Mouse (Mus musculus): ENCODE results near the gene Fcrl6. TPM values are rescaled to one million over a fixed set of nuclear protein-coding genes. Genes with fewer than 3 reads are reported as not detected.

The Fcrl6 gene
- polyA plus RNA-seq, 1 experiment from 2014 or later = not detected

DNA sequence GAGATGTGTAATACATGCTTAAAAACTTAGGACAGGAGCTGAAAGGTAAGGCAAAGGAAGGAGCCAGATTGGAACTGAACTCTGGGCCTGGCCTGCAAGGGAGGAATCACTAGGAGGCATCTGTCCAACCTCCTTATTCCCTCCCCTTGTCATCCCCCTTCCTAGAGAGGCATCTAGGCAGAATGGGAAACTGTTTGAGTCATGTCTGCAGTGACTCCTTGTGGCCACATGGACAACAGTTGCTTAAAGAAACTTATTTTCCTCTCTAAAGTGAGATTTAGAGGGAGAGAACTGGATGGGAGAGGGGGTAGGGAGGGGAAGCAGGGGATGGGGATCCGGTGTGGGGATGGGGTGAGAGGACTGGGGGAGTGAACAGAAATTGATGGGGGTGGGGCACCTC, 10.4 kb upstream of the Fcrl6 start:
- H3K27ac ChIP-seq (replicated peaks) = no peak overlapping the region
- 47% methylated on average over 1 of the region's 1 CpGs for WGBS
- no peak overlapping the region for H3K4me3 ChIP-seq
- no peaks in the 10 kb centered on the region for H3K9me3 ChIP-seq
- H3K4me1 ChIP-seq = peaks cover 10% of the 10 kb centered on the region
- H3K4me2 ChIP-seq = no peak overlapping the region
- H3K36me3 ChIP-seq = no peaks in the 10 kb centered on the region
- no peak for ATAC-seq (ENCODE audit: extremely low read depth, insufficient number of reproducible peaks, low FRiP score, low TSS enrichment)
- peaks cover 26% of the 10 kb centered on the region for H3K27me3 ChIP-seq (replicated peaks)
- no peak overlapping the region for H3K9ac ChIP-seq

GRCm38 (mm10) chr1:172611304-172611703, 9.0 kb upstream of the Fcrl6 start:
- H3K36me3 ChIP-seq = no peaks in the 10 kb centered on the region
- H3K4me1 ChIP-seq = no peaks in the 10 kb centered on the region
- H3K27ac ChIP-seq (replicated peaks) = no peak overlapping the region
- 71% methylated on average over 10 of the region's 10 CpGs for WGBS
- H3K27me3 ChIP-seq (replicated peaks) = peaks cover 26% of the 10 kb centered on the region
- no peak for ATAC-seq (ENCODE audit: extremely low read depth, insufficient number of reproducible peaks, low FRiP score, low TSS enrichment)
- H3K4me2 ChIP-seq = no peak overlapping the region
- H3K4me3 ChIP-seq = no peak overlapping the region
- H3K9ac ChIP-seq = no peak overlapping the region
- no peaks in the 10 kb centered on the region for H3K9me3 ChIP-seq

DNA sequence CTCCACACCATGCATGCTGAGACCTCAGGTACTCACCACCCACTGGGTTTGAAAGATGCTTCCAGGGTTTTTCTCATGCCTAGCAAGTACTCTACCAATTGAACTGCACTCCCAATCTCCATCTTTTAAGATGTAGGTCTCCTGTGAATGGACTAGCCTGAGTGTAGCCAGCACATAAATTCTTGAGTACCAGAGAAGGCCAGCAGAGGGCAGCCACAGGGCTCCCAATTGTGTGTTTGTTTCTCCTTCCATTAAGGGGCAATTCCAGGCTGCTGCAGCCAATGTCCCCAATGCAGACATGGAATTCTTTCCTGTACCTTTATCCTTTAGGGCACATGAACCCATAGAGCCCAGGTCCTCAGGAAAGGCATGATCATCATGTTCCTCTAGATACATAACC, 7.9 kb downstream of the Fcrl6 start:
- H3K9ac ChIP-seq = no peak overlapping the region
- H3K4me3 ChIP-seq = no peak overlapping the region
- H3K4me2 ChIP-seq = no peak overlapping the region
- ATAC-seq (ENCODE audit: extremely low read depth, insufficient number of reproducible peaks, low FRiP score, low TSS enrichment) = no peak
- no peaks in the 10 kb centered on the region for H3K9me3 ChIP-seq
- no peaks in the 10 kb centered on the region; the same call in 1 of the 2 replicates for H3K27me3 ChIP-seq (replicated peaks)
- no peaks in the 10 kb centered on the region for H3K36me3 ChIP-seq
- H3K27ac ChIP-seq (replicated peaks) = no peak overlapping the region
- H3K4me1 ChIP-seq = no peaks in the 10 kb centered on the region

DNA sequence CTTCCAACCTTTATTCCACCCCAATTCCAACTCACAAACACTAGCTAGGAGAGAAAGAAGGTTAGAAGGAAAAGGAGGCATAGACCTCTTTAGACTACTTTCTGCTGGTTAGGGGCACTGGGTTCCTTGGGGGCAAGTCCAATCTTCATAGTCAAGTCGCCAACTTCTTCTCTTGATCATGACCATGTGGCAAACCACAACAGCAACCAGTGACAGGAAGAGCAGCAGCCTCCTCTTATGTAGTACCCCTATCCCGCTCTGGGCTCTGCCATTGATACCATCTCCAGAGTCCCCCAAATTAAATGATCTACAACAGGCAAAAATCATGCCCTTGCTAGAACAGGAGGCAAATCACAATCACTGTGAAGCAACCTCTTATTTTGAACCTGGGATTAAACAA, 8.4 kb downstream of the Fcrl6 start:
- no peak overlapping the region for H3K9ac ChIP-seq
- no peaks in the 10 kb centered on the region for H3K4me1 ChIP-seq
- no peaks in the 10 kb centered on the region for H3K9me3 ChIP-seq
- ATAC-seq (ENCODE audit: extremely low read depth, insufficient number of reproducible peaks, low FRiP score, low TSS enrichment) = no peak
- H3K27me3 ChIP-seq (replicated peaks) = no peaks in the 10 kb centered on the region; the same call in 1 of the 2 replicates
- no peak overlapping the region for H3K27ac ChIP-seq (replicated peaks)
- H3K36me3 ChIP-seq = no peaks in the 10 kb centered on the region
- WGBS = 66% methylated on average over 2 of the region's 2 CpGs
- H3K4me3 ChIP-seq = no peak overlapping the region
- H3K4me2 ChIP-seq = no peak overlapping the region

DNA sequence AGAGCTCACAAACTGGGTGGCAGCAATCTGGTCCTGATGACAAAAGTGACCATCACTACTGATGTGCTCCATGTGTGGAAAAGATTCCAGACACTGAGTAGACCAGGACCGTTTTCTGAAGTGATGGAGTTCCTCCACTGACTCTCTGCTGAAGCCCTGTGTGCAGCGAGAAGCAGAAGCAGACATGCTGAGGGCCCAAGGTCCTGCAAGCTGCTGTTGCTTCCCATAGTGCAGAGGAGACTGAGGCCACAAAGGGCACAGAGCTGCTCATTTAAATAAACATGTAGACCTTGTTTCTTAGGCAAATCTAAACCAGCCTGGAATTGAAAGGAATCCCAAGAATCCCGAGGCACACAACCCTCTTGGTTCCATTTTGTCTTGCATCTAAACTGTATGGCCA, 9.0 kb downstream of the Fcrl6 start:
- Histone ChIP-seq H3K9me3 (no peaks in the 10 kb centered on the region), H3K27ac (replicated peaks) (no peak overlapping the region), H3K36me3 (no peaks in the 10 kb centered on the region), H3K27me3 (replicated peaks) (no peaks in the 10 kb centered on the region; the same call in 1 of the 2 replicates), H3K4me2 (no peak overlapping the region), H3K4me3 (no peak overlapping the region), H3K9ac (no peak overlapping the region), H3K4me1 (no peaks in the 10 kb centered on the region)
- WGBS = 63% methylated on average over 3 of the region's 3 CpGs
- ATAC-seq (ENCODE audit: extremely low read depth, insufficient number of reproducible peaks, low FRiP score, low TSS enrichment) = no peak

DNA sequence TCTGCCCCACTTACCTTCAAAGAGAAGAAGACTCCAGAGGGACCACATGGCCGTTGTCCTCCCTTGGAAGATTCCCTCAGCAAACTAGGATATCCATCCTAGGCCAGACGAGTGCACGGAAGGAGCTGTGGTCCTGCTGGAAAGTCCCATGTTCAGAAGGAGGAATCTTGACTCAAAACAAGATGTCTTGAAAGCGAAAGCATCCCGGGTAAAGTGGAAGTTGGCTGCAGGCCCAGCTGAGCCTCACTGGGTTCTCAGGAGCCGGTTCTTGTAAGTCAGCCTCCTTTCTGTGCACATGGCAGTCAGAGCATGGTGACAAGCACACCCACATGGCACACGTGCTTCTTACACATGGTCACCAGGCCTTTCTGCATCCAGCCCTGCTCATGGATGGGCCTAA, 12.0 kb downstream of the Fcrl6 start, which contains the start of gene Slamf8:
Gene Slamf8 (minus strand): TSS at position 184 of the 400 bp plus-strand sequence.
- Histone ChIP-seq H3K27me3 (replicated peaks) (peaks cover 18% of the 10 kb centered on the region), H3K4me2 (no peak within 1 kb of the TSS), H3K27ac (replicated peaks) (no peak within 1 kb of the TSS), H3K9ac (no peak within 1 kb of the TSS), H3K36me3 (no peaks in the 10 kb centered on the region), H3K4me3 (no peak within 1 kb of the TSS), H3K4me1 (peaks cover 12% of the 10 kb centered on the region), H3K9me3 (no peaks in the 10 kb centered on the region)
- ATAC-seq (ENCODE audit: extremely low read depth, insufficient number of reproducible peaks, low FRiP score, low TSS enrichment) = no peak
- 72% methylated on average over 7 of the region's 7 CpGs for WGBS

DNA sequence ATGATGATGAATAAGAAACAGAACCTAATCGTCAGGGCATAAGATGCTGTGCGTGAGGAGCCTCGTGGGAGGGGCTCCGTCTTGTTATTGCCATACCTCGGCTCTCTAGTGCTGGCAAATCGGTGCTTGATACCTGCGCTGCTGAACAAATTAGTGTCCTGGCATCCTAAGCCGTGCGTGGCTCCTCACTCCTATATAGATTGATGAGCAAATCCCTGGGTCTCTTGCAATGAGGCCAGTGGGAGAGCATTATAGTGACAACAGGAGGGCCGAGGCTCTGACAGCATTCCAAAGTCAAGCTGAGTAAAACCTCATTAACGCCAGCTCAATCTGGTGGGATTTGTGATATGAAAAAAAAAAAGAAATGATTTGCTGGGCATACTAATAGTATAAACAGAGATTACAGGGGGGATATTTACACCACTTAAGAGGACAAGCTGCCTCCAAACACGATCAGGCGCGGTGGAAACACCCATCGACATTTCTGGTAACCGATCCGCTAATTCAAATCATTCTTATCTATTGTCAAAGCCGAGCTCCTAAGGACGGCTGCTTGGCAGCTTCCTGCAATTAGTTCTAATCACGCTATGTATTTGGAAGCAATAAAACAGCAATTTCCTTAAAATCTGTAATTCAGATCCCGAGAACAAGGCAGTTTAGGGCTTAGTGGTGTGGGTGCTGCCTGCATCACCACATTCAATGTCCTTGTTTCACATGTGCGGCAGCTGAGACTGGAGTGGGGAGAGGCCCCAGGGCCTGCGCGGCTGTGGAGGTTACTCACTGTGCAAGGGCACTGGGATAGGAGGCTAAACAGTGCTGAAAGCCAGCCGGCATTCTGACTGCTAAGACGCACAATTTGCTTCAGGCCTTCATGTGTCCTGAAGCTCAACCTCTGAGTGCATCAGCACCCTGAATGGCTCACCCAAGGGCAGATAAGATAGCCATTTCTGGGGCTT, 16.5 kb downstream of the Fcrl6 start:
- WGBS = 20% methylated on average over 26 of the region's 26 CpGs
- H3K36me3 ChIP-seq = no peaks in the 10 kb centered on the region
- H3K9me3 ChIP-seq = no peaks in the 10 kb centered on the region
- peaks cover 12% of the 10 kb centered on the region for H3K4me1 ChIP-seq
- ATAC-seq (ENCODE audit: extremely low read depth, insufficient number of reproducible peaks, low FRiP score, low TSS enrichment) = no peak
- H3K27ac ChIP-seq (replicated peaks) = no peak overlapping the region
- peaks cover 41% of the 10 kb centered on the region for H3K27me3 ChIP-seq (replicated peaks)
- peak overlapping the region; percentile 24; the same call in 1 of the 2 replicates for H3K9ac ChIP-seq
- H3K4me2 ChIP-seq = peak overlapping the region; percentile 42
- H3K4me3 ChIP-seq = peak overlapping the region; percentile 15; the same call in 1 of the 2 replicates

- Histone ChIP-seq H3K4me3 (no peak overlapping the region), H3K9ac (no peak overlapping the region), H3K27me3 (replicated peaks) (peaks cover 41% of the 10 kb centered on the region), H3K27ac (replicated peaks) (no peak overlapping the region), H3K9me3 (no peaks in the 10 kb centered on the region), H3K4me2 (no peak overlapping the region), H3K4me1 (peaks cover 12% of the 10 kb centered on the region), H3K36me3 (no peaks in the 10 kb centered on the region)
- WGBS = 42% methylated on average over 4 of the region's 4 CpGs
- no peak for ATAC-seq (ENCODE audit: extremely low read depth, insufficient number of reproducible peaks, low FRiP score, low TSS enrichment)
Measured at GRCm38 (mm10) chr1:172585026-172585425, 17.3 kb downstream of the Fcrl6 start.

GRCm38 (mm10) chr1:172584271-172584670, 18.1 kb downstream of the Fcrl6 start:
- Histone ChIP-seq H3K4me1 (peaks cover 12% of the 10 kb centered on the region), H3K27me3 (replicated peaks) (peaks cover 41% of the 10 kb centered on the region), H3K36me3 (no peaks in the 10 kb centered on the region), H3K4me3 (no peak overlapping the region), H3K4me2 (no peak overlapping the region), H3K27ac (replicated peaks) (no peak overlapping the region), H3K9ac (no peak overlapping the region), H3K9me3 (no peaks in the 10 kb centered on the region)
- ATAC-seq (ENCODE audit: extremely low read depth, insufficient number of reproducible peaks, low FRiP score, low TSS enrichment) = no peak
- WGBS = 77% methylated on average over 6 of the region's 6 CpGs

- Histone ChIP-seq H3K9ac (no peak overlapping the region), H3K4me2 (no peak overlapping the region), H3K27me3 (replicated peaks) (peaks cover 36% of the 10 kb centered on the region), H3K4me3 (no peak overlapping the region), H3K4me1 (peaks cover 12% of the 10 kb centered on the region), H3K36me3 (no peaks in the 10 kb centered on the region), H3K27ac (replicated peaks) (no peak overlapping the region), H3K9me3 (no peaks in the 10 kb centered on the region)
- 75% methylated on average over 8 of the region's 8 CpGs for WGBS
- no peak for ATAC-seq (ENCODE audit: extremely low read depth, insufficient number of reproducible peaks, low FRiP score, low TSS enrichment)
Measured at GRCm38 (mm10) chr1:172582436-172582835, 19.9 kb downstream of the Fcrl6 start.

DNA sequence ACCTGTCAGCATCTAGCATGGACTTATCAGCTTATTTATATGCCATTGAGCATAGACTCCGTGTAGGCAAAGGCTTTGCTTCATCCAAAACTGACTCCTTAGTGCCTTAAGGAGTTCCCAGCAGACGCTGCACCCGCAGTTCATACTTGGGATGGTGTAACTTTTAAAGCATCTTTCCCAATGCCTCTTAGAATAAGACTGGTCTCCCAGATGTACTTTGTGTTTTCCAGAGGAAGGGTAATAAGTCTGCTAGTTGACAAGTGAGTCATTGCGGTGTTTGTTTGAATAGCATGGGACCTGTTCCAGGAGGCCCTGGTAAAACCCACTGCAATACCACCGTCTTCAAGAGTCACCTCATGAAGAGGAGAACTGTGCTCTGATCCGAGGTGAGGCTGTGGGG, 22.2 kb downstream of the Fcrl6 start:
- 67% methylated on average over 6 of the region's 6 CpGs for WGBS

GRCm38 (mm10) chr1:172567758-172568157, 34.6 kb downstream of the Fcrl6 start:
- H3K9me3 ChIP-seq = no peaks in the 10 kb centered on the region
- no peak for ATAC-seq (ENCODE audit: extremely low read depth, insufficient number of reproducible peaks, low FRiP score, low TSS enrichment)
- H3K27me3 ChIP-seq (replicated peaks) = peaks cover 35% of the 10 kb centered on the region
- H3K27ac ChIP-seq (replicated peaks) = no peak overlapping the region
- no peaks in the 10 kb centered on the region for H3K36me3 ChIP-seq
- H3K4me3 ChIP-seq = no peak overlapping the region
- H3K9ac ChIP-seq = no peak overlapping the region
- peaks cover 4% of the 10 kb centered on the region for H3K4me1 ChIP-seq
- H3K4me2 ChIP-seq = no peak overlapping the region
- WGBS = 38% methylated on average over 4 of the region's 4 CpGs

More for the DNA sequence above, 22.2 kb downstream of the Fcrl6 start:
- H3K9me3 ChIP-seq = no peaks in the 10 kb centered on the region
- H3K9ac ChIP-seq = no peak overlapping the region
- no peak overlapping the region for H3K4me2 ChIP-seq
- H3K27ac ChIP-seq (replicated peaks) = no peak overlapping the region
- no peaks in the 10 kb centered on the region for H3K36me3 ChIP-seq
- H3K27me3 ChIP-seq (replicated peaks) = peaks cover 21% of the 10 kb centered on the region
- no peak overlapping the region for H3K4me3 ChIP-seq
- ATAC-seq (ENCODE audit: extremely low read depth, insufficient number of reproducible peaks, low FRiP score, low TSS enrichment) = no peak
- H3K4me1 ChIP-seq = no peaks in the 10 kb centered on the region

Measured in heart, embryonic 13.5 days (tissue).